11 mouse cellular contexts compared by ENCODE assay signal in genomic region chr11:60319257-60320066, GRCm38 (mm10). TPM values are rescaled to one million over a fixed set of nuclear protein-coding genes. Genes with fewer than 3 reads are reported as not detected.
DNase-seq lines count a peak whose midpoint lies in the region; ATAC-seq and TF ChIP-seq lines count a peak whose summit lies in the region.
"Had no signal": no experiment of that assay in that cellular context is flagged by ENCODE, and none has a peak within 500 bp of the region (broad histone marks: within the 10 kb centered on the region; RNA-seq: fewer than 3 reads in every experiment).

No protein-coding gene starts in this region.

- no peaks in the 10 kb centered on the region for H3K36me3 ChIP-seq in liver, embryonic 13.5 days
- no peaks in the 10 kb centered on the region for H3K36me3 ChIP-seq in liver, embryonic 11.5 days (ENCODE audit: control insufficient read depth, insufficient read depth, low read length)
- H3K36me3 ChIP-seq in kidney, embryonic 15.5 days = no peaks in the 10 kb centered on the region
- 0 out of 2 replicates have a peak, but pooled peaks cover 3% of the 10 kb centered on the region for H3K36me3 ChIP-seq in small intestine, adult 2 months (ENCODE audit: control insufficient read depth, insufficient read depth, low read length)
- H3K36me3 ChIP-seq: midbrain, embryonic 12.5 days had no signal

- 77% methylated on average over 10 of the region's 10 CpGs for WGBS in liver, embryonic 13.5 days (ENCODE audit: insufficient replicate concordance)
- WGBS in liver, embryonic 11.5 days = 79% methylated on average over 10 of the region's 10 CpGs
- 52% methylated on average over 10 of the region's 10 CpGs for WGBS in kidney, embryonic 15.5 days
- WGBS in small intestine, adult 2 months = 52% methylated on average over 10 of the region's 10 CpGs

- TF ChIP-seq CTCF in small intestine, adult 2 months (IDR thresholded peaks at IDR 0.05; ENCODE audit: extremely low read depth, insufficient read length, insufficient replicate concordance, low read depth, low read length) = no peak

- peak; percentile 56; the same call in 1 of the 2 replicates for ATAC-seq in liver, embryonic 13.5 days (ENCODE audit: low read depth)
- ATAC-seq in liver, embryonic 11.5 days (replicated peaks; ENCODE audit: low FRiP score) = no peak; the same call in 1 of the 2 replicates
- 0 out of 2 replicates have a peak, but pooled peaks have one; percentile 5 for ATAC-seq in kidney, embryonic 15.5 days (replicated peaks; ENCODE audit: low FRiP score)

- no peaks in the 10 kb centered on the region for H3K27me3 ChIP-seq in liver, embryonic 13.5 days
- H3K27me3 ChIP-seq in liver, embryonic 11.5 days (replicated peaks; ENCODE audit: control insufficient read depth, insufficient read depth, low read length) = no peaks in the 10 kb centered on the region
- no peaks in the 10 kb centered on the region for H3K27me3 ChIP-seq in kidney, embryonic 15.5 days
- no peaks in the 10 kb centered on the region for H3K27me3 ChIP-seq in small intestine, adult 2 months (ENCODE audit: control insufficient read depth, insufficient read depth, low read length)
- H3K27me3 ChIP-seq: midbrain, embryonic 12.5 days had no signal

- DNase-seq in cerebellum, adult 11-12 months = peak; percentile 52
- DNase-seq in cerebellum, adult 9-10 months = no peak
- DNase-seq in liver, embryonic 13.5 days = no peak
- DNase-seq in liver, embryonic 11.5 days (ENCODE audit: low spot score) = no peak
- no peak for DNase-seq in left cerebral cortex, postnatal 4 days
- no peak for DNase-seq in embryo, embryonic 10.5 days (ENCODE audit: low spot score)
- DNase-seq: heart, postnatal 4 days; right cerebral cortex, postnatal 25 days had no signal

- H3K27ac ChIP-seq in liver, embryonic 13.5 days = no peak overlapping the region
- no peak overlapping the region for H3K27ac ChIP-seq in liver, embryonic 11.5 days (ENCODE audit: low read depth, low read length)
- H3K27ac ChIP-seq in kidney, embryonic 15.5 days = peak overlapping the region; percentile 83
- peak overlapping the region; percentile 80; the same call in 1 of the 2 replicates for H3K27ac ChIP-seq in small intestine, adult 2 months (ENCODE audit: insufficient read depth, low read depth, low read length)

- 0 out of 2 replicates have a peak overlapping the region, but pooled peaks have one; percentile 3 for H3K9ac ChIP-seq in liver, embryonic 13.5 days
- no peak overlapping the region for H3K9ac ChIP-seq in liver, embryonic 11.5 days (ENCODE audit: low read depth, low read length)
- no peak overlapping the region for H3K9ac ChIP-seq in kidney, embryonic 15.5 days
- H3K9ac ChIP-seq: midbrain, embryonic 12.5 days had no signal

- no peak overlapping the region for H3K4me3 ChIP-seq in liver, embryonic 13.5 days (replicated peaks)
- no peak overlapping the region for H3K4me3 ChIP-seq in liver, embryonic 11.5 days (ENCODE audit: low read depth, low read length)
- H3K4me3 ChIP-seq in kidney, embryonic 15.5 days (replicated peaks) = no peak overlapping the region
- H3K4me3 ChIP-seq in small intestine, adult 2 months (ENCODE audit: low read depth, low read length) = no peak overlapping the region
- H3K4me3 ChIP-seq: midbrain, embryonic 12.5 days had no signal

- intact Hi-C loops in left cerebral cortex, postnatal 4 days (cut with DNase I) = no loop called here

- H3K4me1 ChIP-seq in liver, embryonic 13.5 days (replicated peaks) = peaks cover 42% of the 10 kb centered on the region
- H3K4me1 ChIP-seq in liver, embryonic 11.5 days (replicated peaks; ENCODE audit: control insufficient read depth, insufficient read depth, low read length) = peaks cover 4% of the 10 kb centered on the region; the same call in 1 of the 2 replicates
- peaks cover 60% of the 10 kb centered on the region for H3K4me1 ChIP-seq in kidney, embryonic 15.5 days
- peaks cover 15% of the 10 kb centered on the region for H3K4me1 ChIP-seq in small intestine, adult 2 months (ENCODE audit: control insufficient read depth, insufficient read depth, insufficient read length, low read length)

- no peak overlapping the region for H3K4me2 ChIP-seq in liver, embryonic 13.5 days
- no peak overlapping the region for H3K4me2 ChIP-seq in liver, embryonic 11.5 days
- no peak overlapping the region for H3K4me2 ChIP-seq in kidney, embryonic 15.5 days
- H3K4me2 ChIP-seq: midbrain, embryonic 12.5 days had no signal

- no peak for TF ChIP-seq POLR2A in small intestine, adult 2 months (IDR thresholded peaks at IDR 0.05; ENCODE audit: low read depth, low read length)

- no peaks in the 10 kb centered on the region for H3K9me3 ChIP-seq in liver, embryonic 13.5 days (replicated peaks)
- H3K9me3 ChIP-seq in liver, embryonic 11.5 days (ENCODE audit: control insufficient read depth, low read length) = no peaks in the 10 kb centered on the region
- no peaks in the 10 kb centered on the region for H3K9me3 ChIP-seq in kidney, embryonic 15.5 days (replicated peaks)
- H3K9me3 ChIP-seq: midbrain, embryonic 12.5 days had no signal

RNA-seq across cellular contexts. Expression of gene Tom1l2, which starts 33.2 kb away (rescaled TPM):
- polyA plus RNA-seq in liver, embryonic 13.5 days (2015; fragmentation: Nextera tagmentation; extraction: Ambion mirVana) = 4.6 and 5.1 TPM in 2 replicates
- polyA plus RNA-seq in liver, embryonic 11.5 days (2014; fragmentation: Nextera tagmentation; extraction: Ambion mirVana) = 12.6 and 12.8 TPM in 2 replicates
- 27.1 and 33.1 TPM in 2 replicates for polyA plus RNA-seq in kidney, embryonic 15.5 days (2015; fragmentation: Nextera tagmentation; extraction: Ambion mirVana)
- 73.6 and 152 TPM in 2 replicates for polyA plus RNA-seq in small intestine, adult 2 months (2012; rRNA removed)
- 10 to 100 TPM; 86.8 to 90.6 TPM for total RNA-seq in left cerebral cortex, postnatal 4 days (2021)

RNA-seq across cellular contexts. Expression of gene Drc3, which starts 33.7 kb away (rescaled TPM):
- polyA plus RNA-seq in liver, embryonic 13.5 days (2015; fragmentation: Nextera tagmentation; extraction: Ambion mirVana) = 0.33 and 0.56 TPM in 2 replicates
- polyA plus RNA-seq in liver, embryonic 11.5 days (2014; fragmentation: Nextera tagmentation; extraction: Ambion mirVana) = 1.3 and 1.6 TPM in 2 replicates
- 1.7 and 2.6 TPM in 2 replicates for polyA plus RNA-seq in kidney, embryonic 15.5 days (2015; fragmentation: Nextera tagmentation; extraction: Ambion mirVana)
- 0.30 and 0.33 TPM in 2 replicates for polyA plus RNA-seq in small intestine, adult 2 months (2012; rRNA removed)
- total RNA-seq in left cerebral cortex, postnatal 4 days (2021) = 1 to 10 TPM; 4.7 to 4.8 TPM

Comparison
In these comparisons a context has a peak if more than half of its experiments do, and no peak if none do; other contexts are left out.
1. H3K27ac ChIP-seq: peak in kidney, embryonic 15.5 days (single experiment) and small intestine, adult 2 months (single experiment); none in liver, embryonic 13.5 days (single experiment) and liver, embryonic 11.5 days (single experiment).